Mouse (Mus musculus): ENCODE measurements around the gene Olfr147. TPM values are rescaled to one million over a fixed set of nuclear protein-coding genes. Genes with fewer than 3 reads are reported as not detected.
"Not testable (repeated sequence)": the region's sequence is repeated elsewhere in the genome, so short reads cannot be mapped to it uniquely, and the experiment has no call there.

Gene Olfr147
- polyA plus RNA-seq (2014; fragmentation: Nextera tagmentation; extraction: Ambion mirVana): not detected in 2 replicates

DNA sequence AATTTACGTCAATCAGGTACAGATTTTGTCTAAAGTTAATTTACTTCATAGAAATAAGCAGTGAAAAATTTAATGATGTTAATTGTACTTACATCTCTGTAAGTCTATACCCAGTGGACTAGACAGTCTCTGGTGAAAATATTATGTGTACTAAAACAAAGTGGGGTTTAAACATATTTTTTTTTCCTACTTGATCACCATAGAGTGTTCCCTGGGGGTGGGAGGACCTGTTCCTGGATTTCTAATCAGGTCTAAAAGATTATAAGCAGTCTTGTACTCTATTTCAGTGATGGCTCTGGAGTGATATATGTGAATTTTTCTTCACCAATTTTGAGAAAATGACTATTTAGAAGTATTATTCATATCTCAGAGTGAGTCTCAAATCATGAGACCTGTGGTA lies at the start of gene Olfr147:
Olfr147 (plus strand) TSS at position 301 of the 400 bp plus-strand sequence.
- Histone ChIP-seq H3K27ac (ENCODE audit: low read length) (no peak within 1 kb of the TSS), H3K4me1 (ENCODE audit: control insufficient read depth, insufficient read depth, low read length) (no peaks in the 10 kb centered on the region), H3K36me3 (ENCODE audit: control insufficient read depth, insufficient read depth, low read length) (no peaks in the 10 kb centered on the region), H3K4me3 (ENCODE audit: low read depth, low read length) (no peak within 1 kb of the TSS), H3K9ac (replicated peaks; ENCODE audit: low read depth, low read length) (no peak within 1 kb of the TSS), H3K4me2 (replicated peaks; ENCODE audit: low read depth, low read length) (no peak within 1 kb of the TSS), H3K9me3 (ENCODE audit: control insufficient read depth, low read depth, low read length) (no peaks in the 10 kb centered on the region), H3K27me3 (ENCODE audit: control insufficient read depth, insufficient read depth, low read length) (no peaks in the 10 kb centered on the region)
- WGBS: 76% methylated on average over 1 of the region's 1 CpGs
- no peak for ATAC-seq (ENCODE audit: insufficient number of reproducible peaks, insufficient read depth, low FRiP score, low read depth)

DNA sequence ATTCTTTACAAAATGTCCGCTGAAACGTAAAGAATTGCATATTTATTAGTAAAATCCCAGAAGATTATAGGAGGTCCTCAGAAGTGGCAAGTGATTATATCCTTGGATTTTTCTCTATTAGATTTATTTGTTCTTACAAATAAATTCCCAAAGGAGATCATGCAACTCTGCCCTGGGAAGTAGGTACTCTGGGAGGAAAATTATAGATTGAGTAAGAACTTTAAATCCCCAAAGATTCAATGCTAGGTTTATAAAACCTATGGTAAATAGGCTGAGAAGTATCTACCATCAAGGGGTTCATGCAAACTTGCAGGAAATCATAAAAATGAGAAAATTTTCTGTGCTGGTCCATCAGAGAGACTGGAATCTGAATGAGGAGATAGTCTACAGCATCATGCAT lies 34.9 kb upstream of the Olfr147 start, which contains the start of gene Olfr250:
Olfr250 (plus strand) TSS at position 301 of the 400 bp plus-strand sequence.
- H3K9me3 ChIP-seq (ENCODE audit: control insufficient read depth, low read depth, low read length): no peaks in the 10 kb centered on the region
- WGBS: 94% methylated on average over 2 of the region's 2 CpGs
- H3K27me3 ChIP-seq (ENCODE audit: control insufficient read depth, insufficient read depth, low read length): no peaks in the 10 kb centered on the region
- H3K9ac ChIP-seq (replicated peaks; ENCODE audit: low read depth, low read length): no peak within 1 kb of the TSS
- no peak within 1 kb of the TSS for H3K27ac ChIP-seq (ENCODE audit: low read length)
- no peaks in the 10 kb centered on the region for H3K4me1 ChIP-seq (ENCODE audit: control insufficient read depth, insufficient read depth, low read length)
- no peak within 1 kb of the TSS for H3K4me3 ChIP-seq (ENCODE audit: low read depth, low read length)
- H3K4me2 ChIP-seq (replicated peaks; ENCODE audit: low read depth, low read length): no peak within 1 kb of the TSS
- no peak for ATAC-seq (ENCODE audit: insufficient number of reproducible peaks, insufficient read depth, low FRiP score, low read depth)
- no peaks in the 10 kb centered on the region for H3K36me3 ChIP-seq (ENCODE audit: control insufficient read depth, insufficient read depth, low read length)

DNA sequence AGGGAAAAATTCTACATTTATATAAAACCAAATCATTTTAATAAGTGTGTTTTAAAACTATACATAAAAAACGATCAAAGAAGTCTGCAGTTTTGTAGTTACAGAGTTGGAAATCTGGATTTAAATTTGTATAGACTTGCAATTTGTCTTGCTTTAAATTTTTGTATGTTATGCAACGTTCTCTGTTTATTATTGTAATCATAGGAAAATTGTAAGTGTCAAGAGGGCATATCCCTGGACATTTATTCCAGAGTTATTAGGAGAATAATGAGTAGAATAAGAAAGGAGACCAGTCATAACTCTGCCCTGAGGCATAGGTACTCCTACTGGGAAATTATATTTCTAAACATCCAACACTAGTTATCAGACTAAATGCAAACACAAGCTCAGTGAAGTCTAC lies 24.7 kb upstream of the Olfr147 start, which contains the start of gene Olfr251:
Olfr251 (plus strand) TSS at position 301 of the 400 bp plus-strand sequence.
- H3K4me1 ChIP-seq (ENCODE audit: control insufficient read depth, insufficient read depth, low read length): no peaks in the 10 kb centered on the region
- ATAC-seq (ENCODE audit: insufficient number of reproducible peaks, insufficient read depth, low FRiP score, low read depth): no peak
- H3K9ac ChIP-seq (replicated peaks; ENCODE audit: low read depth, low read length): no peak within 1 kb of the TSS
- H3K9me3 ChIP-seq (ENCODE audit: control insufficient read depth, low read depth, low read length): no peaks in the 10 kb centered on the region
- WGBS: 53% methylated on average over 2 of the region's 2 CpGs
- H3K36me3 ChIP-seq (ENCODE audit: control insufficient read depth, insufficient read depth, low read length): no peaks in the 10 kb centered on the region
- no peak within 1 kb of the TSS for H3K27ac ChIP-seq (ENCODE audit: low read length)
- no peak within 1 kb of the TSS for H3K4me2 ChIP-seq (replicated peaks; ENCODE audit: low read depth, low read length)
- no peaks in the 10 kb centered on the region for H3K27me3 ChIP-seq (ENCODE audit: control insufficient read depth, insufficient read depth, low read length)
- H3K4me3 ChIP-seq (ENCODE audit: low read depth, low read length): no peak within 1 kb of the TSS

DNA sequence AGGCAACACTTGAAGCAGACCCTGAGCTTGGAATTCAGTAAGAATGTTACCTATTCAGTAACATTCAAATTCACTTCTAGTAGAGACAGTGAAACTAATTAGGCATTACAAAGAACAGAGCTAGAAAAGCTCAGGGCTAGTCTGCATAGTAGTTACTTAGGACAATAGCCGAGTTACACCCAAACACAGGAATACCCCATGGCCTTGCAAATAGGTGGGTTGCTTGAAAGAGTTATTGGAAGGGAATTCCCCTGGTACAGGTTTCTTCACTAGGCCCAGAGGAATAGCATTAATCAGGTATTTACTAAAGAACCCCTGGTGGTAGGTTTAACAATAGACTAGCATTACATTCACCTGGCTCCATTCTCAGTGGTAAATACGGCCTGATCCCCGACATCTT lies 6.0 kb downstream of the Olfr147 start:
- H3K27me3 ChIP-seq (ENCODE audit: control insufficient read depth, insufficient read depth, low read length); H3K9ac ChIP-seq (replicated peaks; ENCODE audit: low read depth, low read length): not testable (repeated sequence)
- 86% methylated on average over 3 of the region's 3 CpGs for WGBS

DNA sequence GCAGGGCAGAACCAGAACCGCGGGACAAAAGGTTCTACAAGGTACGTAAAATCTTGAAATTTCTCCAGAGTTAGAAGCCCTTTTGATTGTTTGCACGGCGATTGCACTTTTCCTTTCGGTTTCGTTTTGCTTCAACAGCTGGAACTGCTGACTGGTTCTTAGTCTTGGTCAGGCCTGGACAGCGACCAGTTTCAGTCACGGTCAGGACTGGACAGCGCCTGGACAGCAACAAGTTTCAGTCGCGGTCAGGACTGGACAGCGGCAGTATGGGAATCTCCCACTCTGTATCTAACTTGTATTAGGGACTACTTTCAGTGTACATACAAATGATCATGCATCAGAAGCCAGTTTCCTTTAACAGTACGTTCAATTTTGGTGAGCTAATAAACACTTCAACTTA lies 12.0 kb downstream of the Olfr147 start:
- not testable (repeated sequence) for H3K4me1 ChIP-seq (ENCODE audit: control insufficient read depth, insufficient read depth, low read length); H3K27me3 ChIP-seq (ENCODE audit: control insufficient read depth, insufficient read depth, low read length); H3K9me3 ChIP-seq (ENCODE audit: control insufficient read depth, low read depth, low read length); H3K36me3 ChIP-seq (ENCODE audit: control insufficient read depth, insufficient read depth, low read length); H3K4me2 ChIP-seq (replicated peaks; ENCODE audit: low read depth, low read length); ATAC-seq (ENCODE audit: insufficient number of reproducible peaks, insufficient read depth, low FRiP score, low read depth); H3K9ac ChIP-seq (replicated peaks; ENCODE audit: low read depth, low read length); H3K4me3 ChIP-seq (ENCODE audit: low read depth, low read length); H3K27ac ChIP-seq (ENCODE audit: low read length)
- 91% methylated on average over 14 of the region's 14 CpGs for WGBS

More for the DNA sequence above, 6.0 kb downstream of the Olfr147 start:
- not testable (repeated sequence) for H3K36me3 ChIP-seq (ENCODE audit: control insufficient read depth, insufficient read depth, low read length); H3K27ac ChIP-seq (ENCODE audit: low read length); H3K9me3 ChIP-seq (ENCODE audit: control insufficient read depth, low read depth, low read length); H3K4me1 ChIP-seq (ENCODE audit: control insufficient read depth, insufficient read depth, low read length); H3K4me3 ChIP-seq (ENCODE audit: low read depth, low read length); ATAC-seq (ENCODE audit: insufficient number of reproducible peaks, insufficient read depth, low FRiP score, low read depth); H3K4me2 ChIP-seq (replicated peaks; ENCODE audit: low read depth, low read length)

DNA sequence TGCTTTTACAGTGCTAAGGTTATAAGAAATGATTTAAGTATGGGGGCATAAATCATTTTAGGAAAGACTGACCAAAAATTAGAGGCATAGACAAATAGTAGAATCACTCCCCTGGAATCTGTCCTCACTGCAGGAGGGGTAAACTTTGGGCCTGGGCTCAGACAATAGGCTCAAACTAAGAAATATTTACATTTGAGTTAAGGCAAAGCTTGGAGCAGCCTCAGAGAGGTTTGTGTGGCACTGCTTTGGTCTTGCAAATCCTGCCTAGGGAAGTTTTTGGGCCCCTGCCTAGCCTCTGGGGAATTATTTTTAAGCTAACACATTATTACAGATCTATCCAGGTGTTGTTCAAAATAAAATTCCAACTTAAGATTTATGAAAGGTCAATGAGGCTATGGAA lies 22.3 kb downstream of the Olfr147 start:
- no peak overlapping the region for H3K4me2 ChIP-seq (replicated peaks; ENCODE audit: low read depth, low read length)
- H3K9me3 ChIP-seq (ENCODE audit: control insufficient read depth, low read depth, low read length): no peaks in the 10 kb centered on the region
- no peaks in the 10 kb centered on the region for H3K27me3 ChIP-seq (ENCODE audit: control insufficient read depth, insufficient read depth, low read length)
- no peak overlapping the region for H3K4me3 ChIP-seq (ENCODE audit: low read depth, low read length)
- no peak for ATAC-seq (ENCODE audit: insufficient number of reproducible peaks, insufficient read depth, low FRiP score, low read depth)
- H3K27ac ChIP-seq (ENCODE audit: low read length): no peak overlapping the region
- H3K9ac ChIP-seq (replicated peaks; ENCODE audit: low read depth, low read length): no peak overlapping the region
- H3K4me1 ChIP-seq (ENCODE audit: control insufficient read depth, insufficient read depth, low read length): no peaks in the 10 kb centered on the region
- H3K36me3 ChIP-seq (ENCODE audit: control insufficient read depth, insufficient read depth, low read length): no peaks in the 10 kb centered on the region

DNA sequence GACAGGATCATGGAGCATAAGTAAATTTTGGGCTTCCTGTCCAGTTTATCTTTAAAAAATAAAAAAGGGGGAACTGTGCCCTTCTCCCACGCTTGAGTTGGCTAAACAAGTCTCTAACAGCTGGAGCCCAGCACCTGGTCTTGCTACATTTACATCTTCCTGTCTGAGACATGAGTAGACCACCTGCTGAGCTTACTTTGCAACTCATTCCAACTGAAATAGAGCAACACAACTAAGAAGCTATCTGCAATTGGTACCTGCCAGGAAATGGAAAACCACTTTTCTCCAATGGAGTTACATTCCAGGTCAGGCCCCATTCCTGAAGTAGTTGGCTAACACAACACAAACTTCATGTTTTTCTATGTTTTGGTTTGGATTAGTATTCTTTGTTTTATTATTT lies 25.5 kb downstream of the Olfr147 start:
- no peaks in the 10 kb centered on the region for H3K27me3 ChIP-seq (ENCODE audit: control insufficient read depth, insufficient read depth, low read length)
- no peaks in the 10 kb centered on the region for H3K9me3 ChIP-seq (ENCODE audit: control insufficient read depth, low read depth, low read length)
- H3K4me3 ChIP-seq (ENCODE audit: low read depth, low read length): no peak overlapping the region
- no peak overlapping the region for H3K4me2 ChIP-seq (replicated peaks; ENCODE audit: low read depth, low read length)
- H3K9ac ChIP-seq (replicated peaks; ENCODE audit: low read depth, low read length): no peak overlapping the region
- no peaks in the 10 kb centered on the region for H3K36me3 ChIP-seq (ENCODE audit: control insufficient read depth, insufficient read depth, low read length)
- H3K4me1 ChIP-seq (ENCODE audit: control insufficient read depth, insufficient read depth, low read length): no peaks in the 10 kb centered on the region
- H3K27ac ChIP-seq (ENCODE audit: low read length): no peak overlapping the region
- WGBS: 52% methylated on average over 1 of the region's 1 CpGs
- ATAC-seq (ENCODE audit: insufficient number of reproducible peaks, insufficient read depth, low FRiP score, low read depth): no peak

DNA sequence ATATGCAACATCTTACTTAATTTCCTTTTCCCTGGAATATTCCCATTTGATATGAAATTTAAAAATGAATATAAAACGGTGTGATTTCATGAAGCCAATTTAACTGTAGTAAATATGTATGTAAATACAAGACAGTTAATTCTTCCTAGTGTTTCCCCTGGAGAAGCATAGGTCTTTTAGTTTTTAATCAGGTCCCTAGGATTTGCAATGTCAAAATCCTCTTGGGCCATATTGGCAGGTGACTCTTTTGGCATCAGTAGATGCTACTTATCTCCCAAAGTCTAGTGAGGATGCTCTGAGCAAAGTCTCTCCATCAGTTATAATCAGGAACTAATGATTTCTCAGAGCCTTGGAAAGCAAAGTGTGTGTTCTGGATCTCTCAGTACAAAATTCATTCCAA lies 27.7 kb downstream of the Olfr147 start, which contains the start of gene Olfr901:
Olfr901 (plus strand) TSS at position 301 of the 400 bp plus-strand sequence.
- H3K4me3 ChIP-seq (ENCODE audit: low read depth, low read length): no peak within 1 kb of the TSS
- H3K9me3 ChIP-seq (ENCODE audit: control insufficient read depth, low read depth, low read length): no peaks in the 10 kb centered on the region
- WGBS: 89% methylated on average over 1 of the region's 1 CpGs
- no peaks in the 10 kb centered on the region for H3K36me3 ChIP-seq (ENCODE audit: control insufficient read depth, insufficient read depth, low read length)
- H3K9ac ChIP-seq (replicated peaks; ENCODE audit: low read depth, low read length): no peak within 1 kb of the TSS
- ATAC-seq (ENCODE audit: insufficient number of reproducible peaks, insufficient read depth, low FRiP score, low read depth): no peak
- no peak within 1 kb of the TSS for H3K27ac ChIP-seq (ENCODE audit: low read length)
- no peak within 1 kb of the TSS for H3K4me2 ChIP-seq (replicated peaks; ENCODE audit: low read depth, low read length)
- H3K27me3 ChIP-seq (ENCODE audit: control insufficient read depth, insufficient read depth, low read length): no peaks in the 10 kb centered on the region
- no peaks in the 10 kb centered on the region for H3K4me1 ChIP-seq (ENCODE audit: control insufficient read depth, insufficient read depth, low read length)

DNA sequence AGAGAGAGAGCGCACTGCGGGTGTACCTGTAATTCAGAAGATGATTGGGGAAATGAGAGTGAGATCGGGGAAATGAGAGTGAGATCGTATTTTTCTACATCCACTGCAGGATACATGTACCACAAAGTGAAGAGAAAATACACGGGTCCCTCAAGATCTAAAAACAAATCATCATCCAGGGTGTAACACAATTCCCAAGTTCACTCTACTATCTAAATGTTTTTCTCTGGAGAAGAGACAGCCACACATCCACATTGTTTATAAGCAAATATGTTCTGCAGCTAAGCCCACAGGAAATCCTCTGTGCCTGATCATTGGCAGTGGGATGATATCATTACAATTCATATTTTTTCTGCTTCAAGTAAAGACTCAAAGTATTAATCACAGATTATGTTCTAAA lies 45.9 kb downstream of the Olfr147 start, which contains the start of gene Olfr902:
Olfr902 (plus strand) TSS at position 301 of the 400 bp plus-strand sequence.
- Histone ChIP-seq H3K9ac (replicated peaks; ENCODE audit: low read depth, low read length) (no peak within 1 kb of the TSS), H3K36me3 (ENCODE audit: control insufficient read depth, insufficient read depth, low read length) (no peaks in the 10 kb centered on the region), H3K9me3 (ENCODE audit: control insufficient read depth, low read depth, low read length) (no peaks in the 10 kb centered on the region), H3K4me3 (ENCODE audit: low read depth, low read length) (no peak within 1 kb of the TSS), H3K27ac (ENCODE audit: low read length) (no peak within 1 kb of the TSS), H3K4me1 (ENCODE audit: control insufficient read depth, insufficient read depth, low read length) (no peaks in the 10 kb centered on the region), H3K4me2 (replicated peaks; ENCODE audit: low read depth, low read length) (no peak within 1 kb of the TSS), H3K27me3 (ENCODE audit: control insufficient read depth, insufficient read depth, low read length) (no peaks in the 10 kb centered on the region)
- ATAC-seq (ENCODE audit: insufficient number of reproducible peaks, insufficient read depth, low FRiP score, low read depth): no peak
- WGBS: 87% methylated on average over 5 of the region's 5 CpGs
